10 mouse cellular contexts compared by ENCODE assay signal in the genomic region with DNA sequence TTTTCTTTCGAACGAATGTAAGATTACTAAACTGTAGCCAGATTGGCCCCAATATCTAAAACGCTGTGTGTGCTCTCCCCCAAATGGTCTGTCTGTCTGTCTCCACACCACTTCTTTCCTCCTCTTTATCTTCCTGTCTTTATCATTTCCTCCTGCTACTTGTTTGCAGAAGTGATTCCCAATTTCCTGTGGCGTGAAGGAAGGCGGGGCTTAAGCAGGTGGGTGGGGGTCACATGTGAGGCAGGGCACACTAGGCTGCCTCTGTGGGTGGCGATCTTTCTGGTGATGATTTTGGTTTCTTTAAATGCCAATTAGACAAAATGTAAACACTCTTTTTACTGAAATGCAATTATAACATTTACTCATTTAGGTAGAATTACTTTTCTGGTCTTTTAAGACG. TPM values are rescaled to one million over a fixed set of nuclear protein-coding genes. Genes with fewer than 3 reads are reported as not detected.
DNase-seq lines count a peak whose midpoint lies in the region; ATAC-seq lines count a peak whose summit lies in the region.
"Had no signal": no experiment of that assay in that cellular context is flagged by ENCODE, and none has a peak within 500 bp of the region (broad histone marks: within the 10 kb centered on the region; RNA-seq: fewer than 3 reads in every experiment).

No protein-coding gene starts in this region.

- peaks cover 52% of the 10 kb centered on the region for H3K4me1 ChIP-seq in heart, embryonic 13.5 days
- H3K4me1 ChIP-seq in midbrain, embryonic 14.5 days (ENCODE audit: control insufficient read depth, insufficient read depth, low read length), result 0 out of 2 replicates have a peak, but pooled peaks cover 14% of the 10 kb centered on the region
- peaks cover 6% of the 10 kb centered on the region; the same call in 1 of the 2 replicates for H3K4me1 ChIP-seq in midbrain, embryonic 11.5 days (ENCODE audit: control insufficient read depth, insufficient read depth, low read length)

- 15% methylated on average over 7 of the region's 7 CpGs for WGBS in heart, embryonic 13.5 days
- 47% methylated on average over 7 of the region's 7 CpGs for WGBS in midbrain, embryonic 14.5 days
- WGBS in midbrain, embryonic 11.5 days, result 37% methylated on average over 7 of the region's 7 CpGs

- no peaks in the 10 kb centered on the region for H3K9me3 ChIP-seq in heart, embryonic 13.5 days
- H3K9me3 ChIP-seq in midbrain, embryonic 14.5 days (ENCODE audit: control insufficient read depth, low read length), result no peaks in the 10 kb centered on the region
- no peaks in the 10 kb centered on the region for H3K9me3 ChIP-seq in midbrain, embryonic 11.5 days (ENCODE audit: control insufficient read depth, low read length)

- H3K9ac ChIP-seq in heart, embryonic 13.5 days, result peak overlapping the region; percentile 82
- no peak overlapping the region for H3K9ac ChIP-seq in midbrain, embryonic 14.5 days (replicated peaks; ENCODE audit: low read length)
- H3K9ac ChIP-seq in midbrain, embryonic 11.5 days (ENCODE audit: low read length), result no peak overlapping the region
- H3K9ac ChIP-seq: liver, embryonic 14.5 days had no signal

- H3K36me3 ChIP-seq in heart, embryonic 13.5 days, result no peaks in the 10 kb centered on the region
- no peaks in the 10 kb centered on the region for H3K36me3 ChIP-seq in midbrain, embryonic 14.5 days (ENCODE audit: control insufficient read depth, insufficient read depth, low read length)
- H3K36me3 ChIP-seq in midbrain, embryonic 11.5 days (ENCODE audit: control insufficient read depth, insufficient read depth, low read length), result no peaks in the 10 kb centered on the region
- no peaks in the 10 kb centered on the region for H3K36me3 ChIP-seq in splenic B cell, adult 2 months (ENCODE audit: control insufficient read depth, insufficient read depth, low read length, poor library complexity, severe bottlenecking)

- H3K4me3 ChIP-seq in heart, embryonic 13.5 days, result peak overlapping the region; percentile 52
- no peak overlapping the region for H3K4me3 ChIP-seq in midbrain, embryonic 14.5 days (replicated peaks; ENCODE audit: low read depth, low read length)
- no peak overlapping the region for H3K4me3 ChIP-seq in midbrain, embryonic 11.5 days (ENCODE audit: low read depth, low read length)

- no peak for ATAC-seq in heart, embryonic 13.5 days (ENCODE audit: extremely low read depth, insufficient number of reproducible peaks, low FRiP score, low TSS enrichment)
- ATAC-seq in midbrain, embryonic 14.5 days (ENCODE audit: low FRiP score, low TSS enrichment), result no peak
- no peak for ATAC-seq in midbrain, embryonic 11.5 days (ENCODE audit: low FRiP score)
- peak; percentile 61; the same call in 1 of the 2 replicates for ATAC-seq in granulocyte monocyte progenitor cell, adult 5-6 weeks (replicated peaks; ENCODE audit: poor library complexity, severe bottlenecking)

- H3K27me3 ChIP-seq in heart, embryonic 13.5 days (replicated peaks), result no peaks in the 10 kb centered on the region
- H3K27me3 ChIP-seq in midbrain, embryonic 14.5 days (ENCODE audit: control insufficient read depth, insufficient read depth, low read length), result no peaks in the 10 kb centered on the region
- H3K27me3 ChIP-seq in midbrain, embryonic 11.5 days (ENCODE audit: control insufficient read depth, insufficient read depth, low read length), result no peaks in the 10 kb centered on the region
- no peaks in the 10 kb centered on the region for H3K27me3 ChIP-seq in splenic B cell, adult 2 months (ENCODE audit: control insufficient read depth, insufficient read depth, low read length, poor library complexity, severe bottlenecking)

- no peak for DNase-seq in heart, adult 8-10 months (ENCODE audit: low spot score)
- no peak for DNase-seq in midbrain, embryonic 14.5 days
- DNase-seq in midbrain, embryonic 11.5 days (ENCODE audit: low spot score, missing footprints), result no peak
- DNase-seq in splenic B cell, adult 2 months (ENCODE audit: low read depth, low spot score), result peak; percentile 57
- no peak for DNase-seq in testis, postnatal 14 days (ENCODE audit: low spot score)
- no peak for DNase-seq in retina, embryonic 14.5 days (ENCODE audit: low spot score)

- H3K27ac ChIP-seq in heart, embryonic 13.5 days (replicated peaks), result peak overlapping the region; percentile 91; the same call in 1 of the 2 replicates
- H3K27ac ChIP-seq in midbrain, embryonic 14.5 days (replicated peaks; ENCODE audit: low read depth, low read length), result no peak overlapping the region
- no peak overlapping the region for H3K27ac ChIP-seq in midbrain, embryonic 11.5 days (ENCODE audit: low read depth, low read length)
- H3K27ac ChIP-seq: liver, embryonic 14.5 days had no signal

- H3K4me2 ChIP-seq in heart, embryonic 13.5 days, result peak overlapping the region; percentile 72
- H3K4me2 ChIP-seq in midbrain, embryonic 14.5 days (ENCODE audit: low read length), result peak overlapping the region; percentile 37
- no peak overlapping the region for H3K4me2 ChIP-seq in midbrain, embryonic 11.5 days

RNA-seq across cellular contexts. Expression of a gene that starts 52.8 kb away (rescaled TPM):
- polyA plus RNA-seq in heart, embryonic 13.5 days (2015; fragmentation: Nextera tagmentation; extraction: Ambion mirVana), result 3.8 and 4.2 TPM in 2 replicates
- 10 to 100 TPM; 20.4 to 25.8 (median 22.1) TPM for total RNA-seq in heart, adult 8-10 months (2022)
- 12.8 TPM in 2 replicates for polyA plus RNA-seq in midbrain, embryonic 14.5 days (2014; fragmentation: Nextera tagmentation; extraction: Ambion mirVana)
- 5.4 and 6.5 TPM in 2 replicates for polyA plus RNA-seq in midbrain, embryonic 11.5 days (2014; fragmentation: Nextera tagmentation; extraction: Ambion mirVana)
- 1.4 and 5.4 TPM in 2 replicates for total RNA-seq in granulocyte monocyte progenitor cell, adult 5-6 weeks (2014; fragmentation: Nextera tagmentation)
- 0.62 and 0.69 TPM in 2 replicates for total RNA-seq in granulocyte monocyte progenitor cell, adult 5-6 weeks (2017)
- total RNA-seq: MEL had no signal
